Mouse (Mus musculus) hindbrain, embryonic 10.5 days (tissue): Measurements from ENCODE around the gene Ccdc182. TPM values are rescaled to one million over a fixed set of nuclear protein-coding genes. Genes with fewer than 3 reads are reported as not detected.

Source experiments
- polyA plus RNA-seq: library from polyadenylated mRNA; unstranded; fragments of >200 nt; fragmentation: Nextera tagmentation; extraction: Ambion mirVana; gene quantifications from 2 replicates; pipeline ENCODE4 v1.2.1, GENCODE M21; 2016

The Ccdc182 gene
- polyA plus RNA-seq, 1 experiment from 2014 or later, result 11.8 TPM

Other genes starting within 250 kb of the Ccdc182 start
- 337 and 377 TPM in 2 replicates for gene Srsf1, start 246.7 kb upstream of the Ccdc182 start, polyA plus RNA-seq
- 64.7 and 64.8 TPM in 2 replicates for gene Vezf1, start 225.8 kb upstream of the Ccdc182 start, polyA plus RNA-seq
- 20.5 and 27.1 TPM in 2 replicates for gene Cuedc1, start 196.0 kb upstream of the Ccdc182 start, polyA plus RNA-seq
- gene Mrps23, start 89.7 kb upstream of the Ccdc182 start, polyA plus RNA-seq, result 72.2 and 74.1 TPM in 2 replicates